Comparison of ENCODE assay signal across 7 mouse cellular contexts in genomic region chr1:144003904-144004740, GRCm38 (mm10). TPM values are rescaled to one million over a fixed set of nuclear protein-coding genes. Genes with fewer than 3 reads are reported as not detected.
A peak's percentile ranks its signal among the peaks of the same experiment; 100 is the strongest.
DNase-seq lines count a peak whose midpoint lies in the region; ATAC-seq and TF ChIP-seq lines count a peak whose summit lies in the region.

TSS of gene Rgs2 (minus strand) at chr1:144004161.

- no peaks in the 10 kb centered on the region for H3K36me3 ChIP-seq in intestine, postnatal 0 days (ENCODE audit: control insufficient read depth, insufficient read depth)
- peaks cover 14% of the 10 kb centered on the region; the same call in 1 of the 2 replicates for H3K36me3 ChIP-seq in midbrain, embryonic 12.5 days
- H3K36me3 ChIP-seq in small intestine, adult 2 months (ENCODE audit: control insufficient read depth, insufficient read depth, low read length): peaks cover 5% of the 10 kb centered on the region

- under 1% methylated on average over 57 of the region's 57 CpGs for WGBS in intestine, postnatal 0 days
- under 1% methylated on average over 57 of the region's 57 CpGs for WGBS in midbrain, embryonic 12.5 days
- 1% methylated on average over 57 of the region's 57 CpGs for WGBS in small intestine, adult 2 months

- intact Hi-C loops in left cerebral cortex, postnatal 4 days (cut with DNase I): loop anchor here (2.0 to 10.0 kb wide), 3 partner anchors 69 to 192 kb away; no protein-coding TSS in a partner anchor

- H3K9ac ChIP-seq in intestine, postnatal 0 days (ENCODE audit: low read depth, low read length): peak within 1 kb of the TSS; percentile 60
- peak within 1 kb of the TSS; percentile 69 for H3K9ac ChIP-seq in midbrain, embryonic 12.5 days (replicated peaks)

- peak; percentile 99 for DNase-seq in adrenal gland, adult 2 months
- peak; percentile 92 for DNase-seq in embryo, embryonic 11.5 days (ENCODE audit: low read depth, low spot score)
- peak; percentile 94 for DNase-seq in gastrocnemius, postnatal 4 days (ENCODE audit: low spot score in 2 of 2)
- DNase-seq in left cerebral cortex, postnatal 4 days: peak; percentile 97

- TF ChIP-seq CTCF in intestine, postnatal 0 days (IDR thresholded peaks at IDR 0.05; ENCODE audit: low read depth): peak; percentile 27
- no peak; the same call in 1 of the 2 replicates for TF ChIP-seq CTCF in small intestine, adult 2 months (IDR thresholded peaks at IDR 0.05; ENCODE audit: extremely low read depth, insufficient read length, insufficient replicate concordance, low read depth, low read length)

- H3K4me3 ChIP-seq in intestine, postnatal 0 days (ENCODE audit: low read depth, low read length): peak within 1 kb of the TSS; percentile 73
- peak within 1 kb of the TSS; percentile 66 for H3K4me3 ChIP-seq in midbrain, embryonic 12.5 days
- peak within 1 kb of the TSS; percentile 73 for H3K4me3 ChIP-seq in small intestine, adult 2 months (ENCODE audit: low read depth, low read length)

- peak; percentile 97 for TF ChIP-seq POLR2A in small intestine, adult 2 months (IDR thresholded peaks at IDR 0.05; ENCODE audit: low read depth, low read length)

- H3K4me1 ChIP-seq in intestine, postnatal 0 days (replicated peaks; ENCODE audit: control insufficient read depth, insufficient read depth, low read length): no peaks in the 10 kb centered on the region
- H3K4me1 ChIP-seq in midbrain, embryonic 12.5 days: peaks cover 17% of the 10 kb centered on the region
- H3K4me1 ChIP-seq in small intestine, adult 2 months (ENCODE audit: control insufficient read depth, insufficient read depth, insufficient read length, low read length): no peaks in the 10 kb centered on the region

- H3K4me2 ChIP-seq in intestine, postnatal 0 days (replicated peaks; ENCODE audit: low read depth): peak within 1 kb of the TSS; percentile 76
- H3K4me2 ChIP-seq in midbrain, embryonic 12.5 days (replicated peaks): peak within 1 kb of the TSS; percentile 78

- H3K9me3 ChIP-seq in intestine, postnatal 0 days (ENCODE audit: control insufficient read depth): no peaks in the 10 kb centered on the region
- H3K9me3 ChIP-seq in midbrain, embryonic 12.5 days: no peaks in the 10 kb centered on the region

- no peaks in the 10 kb centered on the region for H3K27me3 ChIP-seq in intestine, postnatal 0 days (replicated peaks; ENCODE audit: control insufficient read depth, insufficient read depth, low read length)
- H3K27me3 ChIP-seq in midbrain, embryonic 12.5 days: no peaks in the 10 kb centered on the region
- no peaks in the 10 kb centered on the region for H3K27me3 ChIP-seq in small intestine, adult 2 months (ENCODE audit: control insufficient read depth, insufficient read depth, low read length)

- ATAC-seq in intestine, postnatal 0 days: peak; percentile 100
- peak; percentile 99 for ATAC-seq in midbrain, embryonic 12.5 days (ENCODE audit: low FRiP score, low read depth)

- H3K27ac ChIP-seq in intestine, postnatal 0 days (ENCODE audit: low read depth, low read length): peak within 1 kb of the TSS; percentile 29; the same call in 1 of the 2 replicates
- H3K27ac ChIP-seq in midbrain, embryonic 12.5 days (replicated peaks): peak within 1 kb of the TSS; percentile 79
- peak within 1 kb of the TSS; percentile 71 for H3K27ac ChIP-seq in small intestine, adult 2 months (ENCODE audit: insufficient read depth, low read depth, low read length)

RNA-seq across cellular contexts. Expression of gene Rgs2, which starts in this region (rescaled TPM):
- total RNA-seq in adrenal gland, adult 2 months (2021): 100 to 1,000 TPM; 342 to 413 TPM
- 3.5 and 3.9 TPM in 2 replicates for polyA plus RNA-seq in adrenal gland, adult 2 months (2012; rRNA removed)
- total RNA-seq in gastrocnemius, postnatal 4 days (2021): 10 to 100 TPM; 35.2 to 36.0 TPM
- 87.6 and 91.2 TPM in 2 replicates for polyA plus RNA-seq in intestine, postnatal 0 days (2015; fragmentation: Nextera tagmentation; extraction: Ambion mirVana)
- total RNA-seq in left cerebral cortex, postnatal 4 days (2021): 10 to 100 TPM; 45.0 to 48.4 TPM
- polyA plus RNA-seq in midbrain, embryonic 12.5 days (2016; fragmentation: Nextera tagmentation; extraction: Ambion mirVana): 108 and 111 TPM in 2 replicates
- 0.60 and 1.6 TPM in 2 replicates for polyA plus RNA-seq in small intestine, adult 2 months (2012; rRNA removed)

Comparison
In these comparisons a context has a peak if more than half of its experiments do, and no peak if none do; other contexts are left out.
1. Peak in every context shown above with its lines: DNase-seq, ATAC-seq, H3K4me3 ChIP-seq and H3K27ac ChIP-seq.
2. RNA of gene Rgs2 (total RNA-seq): 342 to 413 TPM in adrenal gland, adult 2 months; 45.0 to 48.4 TPM in left cerebral cortex, postnatal 4 days and 35.2 to 36.0 TPM in gastrocnemius, postnatal 4 days; every median in the first group is over 4 times any median in the second.
3. RNA of gene Rgs2 (polyA plus RNA-seq): 108 to 111 TPM in midbrain, embryonic 12.5 days and 87.6 to 91.2 TPM in intestine, postnatal 0 days; 3.5 to 3.9 TPM in adrenal gland, adult 2 months and 0.60 to 1.6 TPM in small intestine, adult 2 months; every median in the first group is over 10 times any median in the second.
4. H3K27ac ChIP-seq: peak in every context shown above with its lines; median percentile 79 in midbrain, embryonic 12.5 days; 71 in small intestine, adult 2 months; 29 in intestine, postnatal 0 days.